Mouse (Mus musculus) C2C12 (cell line): Measurements from ENCODE around the gene Fbh1.

Experiments used
- CEBPB ChIP-seq: IDR thresholded peaks from one replicate; pipeline ENCODE4 v1.6.1; 2011; ENCODE audit warnings: low read depth, mild to moderate bottlenecking, control low read depth, moderate library complexity
- CTCF ChIP-seq: IDR thresholded peaks from one replicate; pipeline ENCODE4 v1.5.1; 2011; ENCODE audit not compliant: control insufficient read depth, insufficient read depth, insufficient read length
- MAX ChIP-seq: IDR thresholded peaks from one replicate; pipeline ENCODE4 v1.6.1; 2011; ENCODE audit warnings: mild to moderate bottlenecking, control low read depth
- USF1 ChIP-seq: IDR thresholded peaks from one replicate; pipeline ENCODE4 v1.6.1; 2011; ENCODE audit warnings: low read depth, mild to moderate bottlenecking, control low read depth, moderate library complexity

DNA sequence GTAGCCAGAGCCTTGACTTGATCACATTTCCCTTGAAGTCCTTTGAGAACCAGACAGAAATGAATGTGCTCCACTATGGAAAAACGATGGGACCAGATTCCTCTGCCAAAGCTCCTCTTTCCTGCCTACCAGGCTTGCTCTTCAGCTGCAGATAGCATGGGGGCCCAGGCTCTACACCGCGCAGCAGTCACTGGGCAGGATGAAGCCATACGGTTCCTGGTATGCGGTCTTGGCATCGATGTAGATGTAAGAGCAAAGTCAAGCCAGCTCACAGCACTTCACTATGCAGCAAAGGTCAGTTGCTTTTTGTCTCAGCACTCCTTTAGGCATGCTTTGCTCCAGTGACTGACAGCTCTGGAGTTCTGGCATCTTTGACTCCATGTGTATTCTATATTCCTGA, 6.8 kb upstream of the Fbh1 start:
- no peak for TF ChIP-seq CTCF
- no peak for TF ChIP-seq MAX
- TF ChIP-seq CEBPB, result no peak
- TF ChIP-seq USF1, result no peak
